Comparison of ENCODE assay signal across 17 mouse cellular contexts in the genomic region with DNA sequence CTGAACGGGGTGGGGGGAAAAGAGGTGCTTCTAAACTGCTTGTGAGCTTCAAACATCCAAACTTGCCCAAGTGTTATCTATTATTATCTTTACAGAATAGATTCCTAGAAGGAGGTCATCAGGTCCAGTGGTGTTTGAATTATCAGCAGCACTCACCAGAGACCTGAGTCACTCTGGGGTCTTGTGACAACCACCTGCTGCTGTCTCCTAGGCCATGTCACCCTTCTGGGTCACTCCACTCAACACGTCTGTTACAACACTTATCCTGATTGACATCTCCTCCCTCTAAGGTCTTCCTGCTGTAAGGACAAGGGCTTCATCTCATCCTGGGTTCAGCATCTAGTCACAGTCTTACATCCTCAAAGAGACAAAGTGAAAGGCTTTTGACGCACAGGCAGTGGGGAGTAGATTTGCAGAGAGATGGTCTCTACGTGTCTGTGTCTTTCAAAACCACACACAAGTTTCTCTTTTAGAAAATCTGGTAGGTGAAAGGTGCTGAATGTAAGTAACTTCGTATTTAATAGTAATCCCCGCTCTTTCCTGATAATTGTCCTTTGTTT.
"Had no signal": no experiment of that assay in that cellular context is flagged by ENCODE, and none has a peak within 500 bp of the region (broad histone marks: within the 10 kb centered on the region; RNA-seq: fewer than 3 reads in every experiment).

No protein-coding gene starts in this region.

- ATAC-seq: midbrain, embryonic 13.5 days had no signal

- H3K4me1 ChIP-seq: megakaryocyte, embryonic 14.5 days; neural tube, embryonic 15.5 days; stomach, embryonic 15.5 days had no signal

- H3K36me3 ChIP-seq: stomach, embryonic 15.5 days had no signal

- DNase-seq: kidney, adult 18-20 months; kidney, adult 9 months; kidney, postnatal 14 days; kidney, postnatal 4 days; layer of hippocampus, adult 9-11 months; liver, embryonic 13.5 days; lung, adult 2 months; right cerebral cortex, adult 18-20 months; right cerebral cortex, postnatal 25 days; spleen, adult 18-20 months; thymus, postnatal 4 days had no signal

- H3K4me2 ChIP-seq: liver, embryonic 13.5 days; midbrain, embryonic 13.5 days; neural tube, embryonic 12.5 days; neural tube, embryonic 15.5 days; stomach, embryonic 15.5 days had no signal

- H3K27me3 ChIP-seq: liver, embryonic 13.5 days; megakaryocyte, embryonic 14.5 days; midbrain, embryonic 13.5 days; neural tube, embryonic 12.5 days; neural tube, embryonic 15.5 days; stomach, embryonic 15.5 days had no signal

- H3K27ac ChIP-seq: liver, embryonic 13.5 days; midbrain, embryonic 10.5 days; midbrain, embryonic 13.5 days; neural tube, embryonic 12.5 days; neural tube, embryonic 15.5 days; stomach, embryonic 15.5 days had no signal

- H3K9ac ChIP-seq: liver, embryonic 13.5 days; midbrain, embryonic 13.5 days; neural tube, embryonic 12.5 days; neural tube, embryonic 15.5 days; stomach, embryonic 15.5 days had no signal

- H3K4me3 ChIP-seq: liver, embryonic 13.5 days; megakaryocyte, embryonic 14.5 days; midbrain, embryonic 10.5 days; midbrain, embryonic 13.5 days; neural tube, embryonic 12.5 days; neural tube, embryonic 15.5 days; stomach, embryonic 15.5 days had no signal

- H3K9me3 ChIP-seq: liver, embryonic 13.5 days; midbrain, embryonic 10.5 days; midbrain, embryonic 13.5 days; neural tube, embryonic 12.5 days; neural tube, embryonic 15.5 days; stomach, embryonic 15.5 days had no signal
